Mouse (Mus musculus): ENCODE measurements at regions not wholly inside any gene's neighbourhood (a gene's known extent, or its start where the extent isn't known, plus 50 kb on each side); places are given as distances from the start of the nearest gene placed in this dataset.

DNA sequence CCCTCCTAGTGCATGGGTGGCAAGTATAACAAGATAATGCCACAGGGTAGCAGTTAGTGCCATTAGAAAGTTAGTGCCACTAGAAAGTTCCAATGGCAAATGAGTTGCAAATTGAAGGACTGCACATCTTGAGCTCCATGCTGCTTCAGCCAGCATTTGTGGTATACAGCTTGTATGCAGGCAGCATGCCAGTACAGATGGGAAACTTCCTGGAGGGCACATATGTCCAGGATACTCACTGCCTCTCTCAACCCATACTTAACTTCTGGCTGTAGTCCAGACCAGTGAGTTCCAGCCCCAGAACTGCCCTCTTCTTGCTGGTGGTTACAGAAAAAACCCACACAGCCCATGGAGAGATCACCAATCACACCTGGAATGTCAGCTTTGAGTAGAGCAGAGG is 113.8 kb upstream of the Plxna2 start:
- TF ChIP-seq GATA1 (IDR thresholded peaks at IDR 0.05; ENCODE audit: low read length) (no peak), TAL1 (IDR thresholded peaks at IDR 0.05; ENCODE audit: low read length) (no peak)
